Mouse (Mus musculus) cerebellum, adult 8-10 months (tissue): ENCODE results near the gene Cited1.

Source experiments
- DNase-seq: peaks from one replicate; pipeline ENCODE4 v3.0.0; 2022

Gene Cited1

DNA sequence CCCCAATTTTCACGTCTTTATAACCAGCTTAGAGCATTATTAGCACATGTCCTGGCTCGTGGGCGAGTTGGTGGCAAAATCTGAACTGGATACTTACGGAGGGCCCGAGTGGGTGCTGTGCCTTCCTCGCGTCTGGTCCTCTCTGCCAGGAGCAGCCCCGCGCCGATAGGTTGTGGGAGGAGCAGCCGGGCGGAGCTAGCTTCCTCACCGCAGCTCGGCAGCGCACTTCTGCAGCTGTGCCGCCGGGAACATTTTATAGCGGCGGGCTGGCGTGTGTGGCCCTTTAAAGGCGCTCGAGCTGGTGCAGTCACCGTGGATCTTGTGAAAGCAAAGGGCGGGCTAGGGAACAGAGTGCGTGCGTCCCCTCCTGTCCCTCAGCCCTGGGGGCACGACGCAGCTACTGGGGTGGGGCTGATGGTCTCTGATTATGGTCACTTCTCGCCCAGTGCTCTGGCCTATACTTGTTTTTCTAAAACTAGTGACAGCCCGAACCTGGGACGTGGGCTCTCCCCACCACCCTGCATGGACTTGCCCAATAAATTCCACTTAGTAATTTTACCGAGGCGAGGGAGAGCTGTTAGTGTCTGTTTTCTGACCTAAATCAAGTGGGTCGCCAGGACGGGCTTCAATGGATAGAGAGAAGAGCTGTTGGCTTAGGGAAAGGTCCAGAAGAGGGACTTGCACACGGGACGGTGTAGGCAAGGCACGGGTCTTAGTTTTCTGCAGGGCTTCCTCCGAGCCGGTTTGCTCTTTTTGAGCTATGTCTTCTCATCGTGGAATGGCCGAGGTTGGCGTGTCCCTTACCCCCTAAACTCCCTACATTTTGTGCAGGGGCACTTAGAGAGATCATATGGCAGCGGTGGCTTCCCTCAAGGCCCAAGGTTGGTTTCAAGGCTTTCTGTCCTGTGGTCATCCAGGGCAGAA is at the start of gene Cited1:
Gene Cited1, minus strand, starts transcription at position 245 of the 924 bp plus-strand sequence.
- DNase-seq: peak; percentile 45

DNA sequence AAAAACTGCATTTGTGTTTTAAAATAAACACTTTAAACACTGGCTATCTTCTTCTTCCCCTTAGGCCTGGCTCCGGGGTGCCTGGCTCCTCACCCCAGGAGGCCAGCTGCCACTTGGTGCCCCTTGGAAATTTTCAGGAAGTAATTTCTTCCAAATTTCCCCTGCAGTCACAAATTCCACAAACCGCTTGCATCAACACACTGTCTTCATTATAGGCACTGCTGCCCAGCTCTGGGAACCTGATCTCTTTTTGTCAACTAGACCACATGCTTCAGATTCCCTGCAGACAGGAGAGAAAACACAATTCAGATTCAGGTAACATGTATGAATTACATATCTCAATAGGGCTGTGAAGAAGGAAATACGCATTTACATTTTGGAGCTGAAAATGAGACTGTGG is 32.9 kb upstream of the Cited1 start:
- no peak for DNase-seq

DNA sequence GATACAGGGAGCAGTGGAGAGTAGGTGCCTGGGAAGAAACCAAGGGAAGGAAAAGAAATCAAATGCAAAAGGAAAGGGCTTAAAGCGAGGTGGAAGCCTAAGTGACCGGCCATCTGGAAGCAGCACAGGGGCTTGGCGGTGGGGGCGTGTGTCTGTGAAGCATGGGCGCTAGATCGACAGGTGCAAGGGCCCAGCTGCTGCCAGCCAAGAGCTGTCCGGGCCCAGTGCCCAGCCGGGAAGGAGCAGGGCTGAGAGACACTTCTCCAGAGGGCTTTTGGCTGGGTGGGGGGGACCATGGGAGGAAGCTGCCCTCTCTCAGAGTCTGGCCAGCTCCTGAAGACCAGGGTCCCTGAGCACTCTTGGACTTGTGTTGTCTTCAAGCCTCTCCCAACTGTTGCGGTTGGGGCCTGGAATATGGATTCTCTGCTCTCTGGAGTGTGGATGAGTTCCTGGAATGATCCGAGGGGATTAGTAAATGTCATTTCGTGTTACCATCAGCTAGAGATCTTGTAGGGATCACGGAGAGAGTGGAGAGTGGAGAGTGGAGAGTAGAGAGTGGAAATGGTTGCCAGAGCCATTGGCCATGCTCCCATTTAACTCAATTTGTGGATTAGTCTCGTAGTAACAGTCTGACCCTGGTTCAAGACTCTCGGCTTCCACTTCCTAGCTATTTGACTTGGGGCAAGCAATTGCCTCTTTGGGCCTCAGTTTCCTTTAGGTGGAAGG is 10.8 kb upstream of the Cited1 start:
- no peak for DNase-seq

DNA sequence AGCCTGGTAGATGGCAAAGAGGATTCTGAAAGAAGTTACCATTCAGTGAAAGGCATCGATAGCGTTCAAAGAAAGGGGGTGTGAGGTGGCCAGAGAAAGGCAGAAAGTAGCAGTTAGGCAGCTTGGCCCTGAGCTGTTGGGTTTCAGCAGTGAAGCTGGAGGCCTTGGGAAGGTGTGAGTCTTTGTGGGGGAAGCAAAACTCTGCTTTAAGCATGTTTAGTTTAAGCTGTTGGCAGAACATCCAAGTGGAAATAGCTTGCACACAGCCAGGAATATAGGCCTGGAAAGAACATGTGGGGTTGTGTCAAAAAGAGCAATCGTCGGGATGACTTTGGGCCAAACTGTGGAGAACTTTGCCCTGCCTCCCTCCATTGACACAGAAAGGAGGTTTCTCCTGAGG is 7.8 kb upstream of the Cited1 start:
- no peak for DNase-seq

DNA sequence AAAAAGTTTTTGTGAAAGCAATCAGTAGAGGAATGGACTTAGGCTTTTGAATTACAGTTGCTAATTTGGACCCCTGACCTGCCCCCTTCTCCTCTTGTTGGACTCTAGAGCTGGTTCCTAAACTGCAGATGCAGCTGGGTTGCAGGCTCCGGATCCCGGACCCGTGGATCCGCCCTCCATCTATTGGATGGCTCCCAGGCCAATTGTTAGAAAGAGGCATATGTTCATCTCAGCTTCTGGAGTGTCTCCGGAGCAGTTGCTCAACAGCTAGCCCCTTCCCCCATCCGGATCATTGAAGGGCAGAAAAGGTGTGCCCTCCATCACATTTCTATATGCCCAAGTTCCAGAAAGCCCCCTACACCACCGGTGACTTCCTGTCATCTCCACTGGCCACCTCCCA is 1.9 kb upstream of the Cited1 start:
- DNase-seq: peak; percentile 39

DNA sequence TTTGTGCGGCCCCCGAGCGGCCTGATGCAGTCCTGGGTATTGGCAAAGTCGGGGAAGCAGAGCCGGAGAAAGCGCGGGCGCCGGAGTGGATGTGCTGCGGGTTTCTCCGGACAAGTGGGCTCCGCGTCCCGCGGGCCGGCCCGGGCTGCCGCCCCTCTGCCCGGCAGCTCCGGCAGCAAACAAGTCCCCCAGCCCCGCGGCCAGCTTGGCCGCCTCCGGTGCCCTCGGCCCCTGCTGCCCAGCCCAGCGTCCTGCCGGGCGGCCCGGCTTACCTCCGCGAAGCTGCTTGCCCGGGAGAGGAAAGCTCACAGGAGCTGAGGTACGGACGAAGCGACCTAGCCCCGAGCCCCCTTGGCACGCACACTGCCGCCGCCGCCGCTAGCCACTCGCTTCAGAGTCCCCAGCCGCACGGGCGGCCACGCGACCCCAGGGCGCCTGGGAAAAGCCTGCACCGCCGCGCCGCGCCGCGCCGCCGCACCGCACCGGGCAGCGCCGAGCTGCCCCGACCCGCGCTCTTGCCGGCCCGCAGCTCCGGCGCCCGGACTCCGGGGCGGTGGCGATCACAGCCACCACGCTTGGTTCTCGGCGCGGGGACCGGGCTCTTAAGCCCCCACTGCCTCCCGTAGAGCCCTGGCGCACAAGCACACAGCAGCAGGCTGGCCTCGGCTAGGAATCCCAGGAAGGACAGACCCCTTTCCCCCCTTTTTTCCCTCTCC is 602 bp downstream of the Cited1 start:
- peak; percentile 6 for DNase-seq

DNA sequence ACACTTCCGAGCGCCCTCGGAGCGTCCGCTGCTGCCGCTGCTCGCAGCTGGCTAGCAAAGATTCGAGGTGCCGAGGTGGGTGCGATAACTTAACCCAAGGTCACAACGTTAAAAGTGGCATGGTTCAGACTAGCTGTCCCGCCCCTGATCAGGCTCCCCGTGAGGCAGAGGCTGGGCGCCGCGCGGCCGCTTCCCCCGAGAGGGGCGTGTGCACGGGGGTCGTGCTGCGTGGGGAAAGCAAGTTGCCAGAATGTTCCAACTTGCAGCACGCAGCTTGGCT is 1.1 kb downstream of the Cited1 start:
- no peak for DNase-seq

DNA sequence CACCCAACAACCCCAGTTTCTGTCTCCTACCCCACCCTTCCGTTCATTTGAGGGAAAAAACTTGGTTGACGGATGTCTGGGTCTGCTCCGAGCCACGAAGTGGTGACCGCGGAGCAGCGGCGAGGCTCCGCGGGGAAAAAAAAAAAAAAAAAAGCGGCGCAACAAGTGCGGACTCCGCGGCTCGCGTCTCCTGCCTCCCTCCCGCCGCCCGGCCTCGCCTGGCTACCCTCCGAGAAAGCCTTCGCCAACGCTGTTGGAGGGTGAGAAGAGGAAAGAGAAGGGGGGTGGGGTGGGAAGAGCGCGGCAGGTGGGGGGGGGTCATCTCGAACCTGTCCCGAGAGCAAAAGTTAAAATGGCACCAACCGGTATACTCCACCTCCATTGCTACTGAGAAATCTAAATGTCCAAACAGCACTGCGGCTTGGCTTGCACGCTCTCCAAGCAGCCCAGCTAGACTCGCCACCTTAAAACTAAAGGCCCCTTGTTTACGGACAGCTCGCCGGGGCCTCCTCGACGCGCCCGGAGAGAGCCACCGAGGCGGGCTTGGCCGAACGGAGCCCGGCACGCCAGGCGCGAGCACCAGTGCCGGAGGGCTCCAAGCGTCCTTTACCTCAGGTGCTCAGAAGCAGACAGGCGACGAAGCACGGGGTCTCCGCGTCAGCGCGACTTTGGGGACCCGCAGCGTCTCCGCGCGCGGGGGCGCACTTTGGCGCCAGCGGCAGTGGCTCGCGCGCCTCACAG is 1.7 kb downstream of the Cited1 start:
- DNase-seq: peak; percentile 5

DNA sequence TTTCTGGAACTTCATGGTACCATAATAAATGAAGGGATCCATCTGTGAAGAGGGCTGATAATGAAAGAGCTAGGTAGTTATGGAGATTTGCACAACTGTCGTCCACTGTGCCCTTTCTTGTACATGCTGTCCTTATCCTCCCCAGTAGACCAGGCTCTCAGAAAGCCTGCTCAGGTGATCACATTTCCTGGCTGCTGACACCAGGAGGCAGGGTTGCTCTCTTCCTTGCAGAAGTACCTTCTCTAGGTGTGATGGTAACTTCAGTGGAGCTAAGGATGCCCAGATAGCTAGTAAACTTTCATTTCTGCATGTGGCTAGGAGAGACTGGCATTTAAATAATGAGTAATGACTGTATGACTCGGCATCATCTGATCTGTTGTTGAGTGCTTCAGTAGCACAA is 7.6 kb downstream of the Cited1 start:
- DNase-seq: no peak

DNA sequence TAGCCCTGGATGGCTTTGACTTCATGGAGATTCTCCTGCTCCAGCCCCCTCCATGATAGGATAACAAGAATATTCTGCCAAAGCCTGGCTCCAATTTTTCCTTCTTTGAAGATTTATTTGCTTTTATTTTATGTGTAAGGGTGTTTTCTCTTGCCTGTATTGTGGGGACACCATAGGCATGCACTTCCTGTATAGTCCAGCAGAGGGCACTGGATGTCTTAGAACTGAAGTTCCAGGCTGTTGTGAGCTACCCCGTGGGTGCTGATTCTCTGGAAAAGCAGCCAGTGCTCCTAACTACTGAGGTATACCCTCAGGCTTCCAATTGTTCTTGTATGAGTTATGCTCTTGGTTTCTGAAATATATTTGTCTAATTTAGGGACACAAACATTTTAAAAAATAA is 32.9 kb downstream of the Cited1 start:
- DNase-seq: peak; percentile 21

DNA sequence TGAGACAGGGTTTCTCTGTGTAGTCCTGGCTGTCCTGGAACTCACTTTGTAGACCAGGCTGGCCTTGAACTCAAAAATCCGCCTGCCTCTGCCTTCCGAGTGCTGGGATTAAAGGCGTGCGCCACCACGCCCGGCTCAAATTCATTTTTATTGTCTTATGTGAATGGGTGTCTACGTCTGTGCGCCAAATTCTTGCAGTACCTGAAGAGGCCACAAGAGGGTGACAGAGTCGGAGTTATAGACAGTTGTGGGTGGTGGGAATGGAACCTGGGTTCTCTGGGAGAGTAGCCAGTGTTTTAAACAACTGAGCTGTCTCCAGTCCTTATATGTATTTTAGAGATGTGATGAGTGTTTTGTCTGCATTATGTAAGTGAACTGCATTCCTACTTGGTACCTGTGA is 36.6 kb downstream of the Cited1 start:
- DNase-seq: peak; percentile 4
